Mouse (Mus musculus) heart, embryonic 16.5 days (tissue): Measurements from ENCODE around the gene Ets2. TPM values are rescaled to one million over a fixed set of nuclear protein-coding genes. Genes with fewer than 3 reads are reported as not detected.

ENCODE experiments used
- ATAC-seq: fragments of 200-750 bp; cut with Nextera tagmentation; replicated peaks from 2 replicates; pipeline ENCODE4 v1.8.0; 2017; ENCODE audit warnings: moderate number of reproducible peaks; ENCODE audit not compliant: insufficient read depth, low FRiP score; ENCODE audit errors: extremely low read depth
- H3K27ac ChIP-seq: fragments of 300-500 bp; sonication (generic); 2 replicates; pipeline ENCODE4 v1.5.1; 2014; ENCODE audit warnings: mild to moderate bottlenecking, low read length, control low read depth, moderate library complexity
- H3K27me3 ChIP-seq: fragments of 300-500 bp; sonication (generic); 2 replicates; pipeline ENCODE4 v1.6.1; 2014; ENCODE audit warnings: low read length, mixed read lengths; ENCODE audit not compliant: control insufficient read depth, insufficient read depth
- H3K36me3 ChIP-seq: fragments of 300-500 bp; sonication (generic); 2 replicates; pipeline ENCODE4 v1.6.1; 2014; ENCODE audit not compliant: control insufficient read depth, insufficient read depth
- H3K4me1 ChIP-seq: fragments of 300-500 bp; sonication (generic); 2 replicates; pipeline ENCODE4 v1.6.1; 2014; ENCODE audit warnings: low read length, mixed read lengths; ENCODE audit not compliant: control insufficient read depth, insufficient read depth
- H3K4me2 ChIP-seq: fragments of 300-500 bp; sonication (generic); 2 replicates; pipeline ENCODE4 v1.6.1; 2014; ENCODE audit warnings: low read depth, mild to moderate bottlenecking, control low read depth, low read length
- H3K4me3 ChIP-seq: fragments of 300-500 bp; sonication (generic); 2 replicates; pipeline ENCODE4 v1.5.1; 2014; ENCODE audit warnings: mild to moderate bottlenecking, control low read depth, low read length
- H3K9ac ChIP-seq: fragments of 300-500 bp; sonication (generic); 2 replicates; pipeline ENCODE4 v1.6.1; 2014; ENCODE audit warnings: low read length, control low read depth
- H3K9me3 ChIP-seq: fragments of 300-500 bp; sonication (generic); replicated peaks from 2 replicates; pipeline ENCODE4 v1.6.1; 2016; ENCODE audit warnings: low read length; ENCODE audit not compliant: control insufficient read depth
- whole genome bisulfite sequencing: fragments of 180-500 bp; shearing (Covaris S2); extraction: QIAGEN DNeasy Blood & Tissue Kit; methylation state at CpG from one replicate; pipeline ENCODE4 v1.1.7; 2014; 5-methylcytosine and 5-hydroxymethylcytosine counted together
- polyA plus RNA-seq: library from polyadenylated mRNA; unstranded; fragments of >200 nt; fragmentation: Nextera tagmentation; extraction: Ambion mirVana; gene quantifications from 2 replicates; pipeline ENCODE4 v1.2.1, GENCODE M21; 2015

Gene Ets2
- polyA plus RNA-seq, 1 experiment from 2014 or later, result 73.6 TPM

GRCm38 (mm10) chr16:95666288-95666687, 35.6 kb upstream of the Ets2 start:
- WGBS, result 47% methylated on average over 10 of the region's 10 CpGs
- no peak for ATAC-seq
- peaks cover 7% of the 10 kb centered on the region for H3K4me1 ChIP-seq
- no peak overlapping the region for H3K4me2 ChIP-seq
- H3K36me3 ChIP-seq, result no peaks in the 10 kb centered on the region
- H3K27ac ChIP-seq, result no peak overlapping the region
- no peak overlapping the region for H3K9ac ChIP-seq
- H3K4me3 ChIP-seq, result no peak overlapping the region
- H3K9me3 ChIP-seq, result no peaks in the 10 kb centered on the region
- H3K27me3 ChIP-seq, result no peaks in the 10 kb centered on the region

DNA sequence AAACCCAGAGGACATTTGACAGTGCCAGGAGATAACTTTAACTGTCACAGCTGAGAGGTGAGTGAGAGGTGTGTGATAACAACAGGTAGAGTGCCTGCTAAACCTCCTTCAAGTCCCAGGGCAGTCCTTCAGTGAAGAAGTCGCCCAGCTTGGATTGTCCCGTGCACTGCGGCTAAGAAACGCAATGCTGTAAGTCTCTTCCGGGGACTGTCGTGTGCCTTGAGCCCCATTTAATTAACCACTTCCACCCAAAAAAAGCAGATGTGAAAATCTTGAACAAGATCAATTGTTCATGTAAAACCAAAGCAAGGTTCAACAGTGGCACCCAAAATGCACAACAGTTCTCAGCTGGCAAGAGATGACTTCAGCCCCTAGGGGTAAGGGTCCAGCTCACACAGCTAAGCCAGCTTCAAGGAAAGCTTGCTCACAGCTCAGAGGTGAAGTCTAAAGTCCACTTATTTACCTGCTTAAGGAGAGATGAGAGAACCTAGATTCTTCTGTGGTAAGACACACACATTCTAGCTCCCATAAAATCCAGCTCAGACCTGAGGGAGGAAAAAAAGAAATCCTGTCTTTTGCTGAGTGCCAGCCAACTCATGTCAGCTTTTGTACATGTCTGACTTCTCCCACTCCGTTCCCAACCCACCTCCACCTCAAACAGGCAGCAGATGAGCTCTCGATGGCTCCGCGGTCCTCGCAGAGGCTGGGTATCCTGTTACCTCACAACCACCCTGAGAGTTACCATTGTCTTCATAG, 34.3 kb upstream of the Ets2 start:
- Histone ChIP-seq H3K4me1 (peaks cover 7% of the 10 kb centered on the region), H3K4me2 (no peak overlapping the region), H3K27me3 (no peaks in the 10 kb centered on the region), H3K9ac (no peak overlapping the region), H3K36me3 (no peaks in the 10 kb centered on the region), H3K9me3 (no peaks in the 10 kb centered on the region), H3K4me3 (no peak overlapping the region), H3K27ac (no peak overlapping the region)
- 68% methylated on average over 11 of the region's 11 CpGs for WGBS
- ATAC-seq, result no peak

GRCm38 (mm10) chr16:95668151-95668993, 33.5 kb upstream of the Ets2 start:
- Histone ChIP-seq H3K27me3 (no peaks in the 10 kb centered on the region), H3K27ac (no peak overlapping the region), H3K4me1 (peaks cover 7% of the 10 kb centered on the region), H3K36me3 (no peaks in the 10 kb centered on the region), H3K4me3 (no peak overlapping the region), H3K9me3 (no peaks in the 10 kb centered on the region), H3K9ac (no peak overlapping the region), H3K4me2 (no peak overlapping the region)
- ATAC-seq, result no peak
- WGBS, result 57% methylated on average over 19 of the region's 19 CpGs

DNA sequence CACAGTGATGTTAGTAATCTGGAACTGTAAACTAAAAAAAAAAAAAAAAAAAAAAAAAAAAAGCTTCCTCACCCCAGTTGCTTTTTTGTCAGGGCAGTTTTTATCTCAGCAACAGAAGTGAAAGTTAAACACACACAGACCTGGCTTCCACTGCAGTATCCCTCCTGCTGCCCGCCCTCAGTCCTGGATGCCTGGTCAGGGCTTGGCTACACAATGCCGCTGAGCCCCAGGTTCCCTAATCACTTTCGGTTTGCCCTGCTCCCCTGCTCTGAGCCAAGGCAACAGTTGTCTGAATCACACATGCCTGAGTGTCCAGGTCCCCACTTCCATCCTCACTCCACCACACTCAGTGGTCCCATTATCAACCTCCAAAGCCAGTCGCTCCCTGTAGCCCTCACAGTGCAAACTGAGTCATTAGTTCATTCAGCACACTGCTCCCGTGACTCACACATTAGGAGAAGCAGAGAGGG, 27.4 kb upstream of the Ets2 start:
- Histone ChIP-seq H3K36me3 (no peaks in the 10 kb centered on the region), H3K27me3 (no peaks in the 10 kb centered on the region), H3K4me1 (peaks cover 4% of the 10 kb centered on the region; the same call in 1 of the 2 replicates), H3K4me2 (peak overlapping the region; percentile 32; the same call in 1 of the 2 replicates), H3K27ac (no peak overlapping the region), H3K9me3 (no peaks in the 10 kb centered on the region), H3K4me3 (no peak overlapping the region), H3K9ac (no peak overlapping the region; the same call in 1 of the 2 replicates)
- 0 out of 2 replicates have a peak, but pooled peaks have one; percentile 18 for ATAC-seq
- WGBS, result 50% methylated on average over 5 of the region's 5 CpGs

GRCm38 (mm10) chr16:95675212-95675611, 26.7 kb upstream of the Ets2 start:
- H3K4me2 ChIP-seq, result no peak overlapping the region
- no peak for ATAC-seq
- H3K36me3 ChIP-seq, result no peaks in the 10 kb centered on the region
- H3K4me1 ChIP-seq, result peaks cover 4% of the 10 kb centered on the region; the same call in 1 of the 2 replicates
- no peak overlapping the region for H3K9ac ChIP-seq
- H3K27ac ChIP-seq, result no peak overlapping the region
- WGBS, result 62% methylated on average over 11 of the region's 11 CpGs
- no peak overlapping the region for H3K4me3 ChIP-seq
- H3K9me3 ChIP-seq, result no peaks in the 10 kb centered on the region
- no peaks in the 10 kb centered on the region for H3K27me3 ChIP-seq

DNA sequence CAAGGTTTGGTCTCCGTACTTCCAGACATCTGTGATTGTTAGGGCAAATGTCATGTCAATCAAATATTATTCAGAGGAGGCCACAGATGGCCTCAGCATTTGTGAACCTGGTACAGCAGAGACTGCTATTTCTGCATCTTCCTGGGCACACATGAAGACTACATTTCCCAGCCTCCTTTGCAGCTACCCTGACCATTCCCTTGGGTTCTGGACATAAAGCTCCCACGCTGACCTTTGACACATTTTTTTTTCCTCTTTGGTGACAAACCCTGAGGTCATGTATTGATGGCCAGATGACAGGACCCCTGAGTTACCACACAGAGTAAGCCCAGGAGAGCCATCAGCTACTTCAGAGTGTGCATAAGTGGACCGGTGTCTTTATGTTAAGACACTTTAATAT, 25.2 kb upstream of the Ets2 start:
- Histone ChIP-seq H3K27ac (no peak overlapping the region), H3K9me3 (no peaks in the 10 kb centered on the region), H3K4me2 (no peak overlapping the region), H3K4me1 (peaks cover 4% of the 10 kb centered on the region; the same call in 1 of the 2 replicates), H3K36me3 (no peaks in the 10 kb centered on the region), H3K27me3 (no peaks in the 10 kb centered on the region), H3K4me3 (no peak overlapping the region), H3K9ac (no peak overlapping the region)
- ATAC-seq, result no peak
- 87% methylated on average over 3 of the region's 3 CpGs for WGBS

DNA sequence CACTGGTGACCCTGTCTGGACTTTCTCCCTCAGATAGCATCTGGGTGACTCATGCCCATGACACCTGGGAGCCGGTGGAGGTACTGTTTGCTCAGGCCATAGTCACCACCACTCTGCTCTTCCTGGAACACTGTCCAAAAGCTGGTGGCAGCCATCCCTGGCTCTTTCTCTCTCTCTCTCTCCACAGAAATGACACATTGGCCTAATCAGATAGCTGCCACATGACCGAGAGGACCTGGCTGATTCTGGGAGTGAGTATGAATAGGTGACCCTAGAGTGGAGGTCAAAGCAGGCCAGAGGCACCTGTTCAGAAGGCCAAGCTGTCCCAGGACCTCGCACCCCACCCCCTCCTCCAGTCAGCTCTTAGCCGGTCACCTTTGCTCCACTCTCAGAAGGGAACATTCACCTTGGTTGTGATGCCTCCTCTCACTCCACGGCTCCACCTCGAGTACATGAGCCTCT, 19.4 kb upstream of the Ets2 start:
- H3K4me1 ChIP-seq, result no peaks in the 10 kb centered on the region
- H3K4me3 ChIP-seq, result no peak overlapping the region
- no peaks in the 10 kb centered on the region for H3K27me3 ChIP-seq
- no peaks in the 10 kb centered on the region for H3K36me3 ChIP-seq
- H3K9ac ChIP-seq, result no peak overlapping the region
- no peak overlapping the region for H3K27ac ChIP-seq
- no peak overlapping the region for H3K4me2 ChIP-seq
- ATAC-seq, result no peak
- no peaks in the 10 kb centered on the region for H3K9me3 ChIP-seq
- WGBS, result 72% methylated on average over 6 of the region's 6 CpGs

GRCm38 (mm10) chr16:95685807-95686206, 16.1 kb upstream of the Ets2 start:
- no peak for ATAC-seq
- Histone ChIP-seq H3K4me3 (no peak overlapping the region), H3K4me1 (no peaks in the 10 kb centered on the region), H3K36me3 (no peaks in the 10 kb centered on the region), H3K9ac (no peak overlapping the region), H3K27me3 (no peaks in the 10 kb centered on the region), H3K4me2 (no peak overlapping the region), H3K9me3 (no peaks in the 10 kb centered on the region), H3K27ac (no peak overlapping the region)
- 38% methylated on average over 2 of the region's 2 CpGs for WGBS

- H3K27ac ChIP-seq, result no peak overlapping the region
- H3K9ac ChIP-seq, result no peak overlapping the region
- H3K36me3 ChIP-seq, result no peaks in the 10 kb centered on the region
- no peak for ATAC-seq
- H3K9me3 ChIP-seq, result no peaks in the 10 kb centered on the region
- 73% methylated on average over 6 of the region's 6 CpGs for WGBS
- no peak overlapping the region for H3K4me3 ChIP-seq
- H3K4me2 ChIP-seq, result no peak overlapping the region
- H3K4me1 ChIP-seq, result no peaks in the 10 kb centered on the region
- no peaks in the 10 kb centered on the region for H3K27me3 ChIP-seq
Observed at GRCm38 (mm10) chr16:95686246-95686645, 15.6 kb upstream of the Ets2 start.
